Mouse (Mus musculus) heart, postnatal 0 days (tissue): ENCODE measurements around the gene Adam10. TPM values are rescaled to one million over a fixed set of nuclear protein-coding genes. Genes with fewer than 3 reads are reported as not detected.

ENCODE experiments used
- ATAC-seq: fragments of 200-750 bp; cut with Nextera tagmentation; 2 replicates; pipeline ENCODE4 v1.8.0; 2017; ENCODE audit warnings: low read depth, moderate number of reproducible peaks, moderate library complexity; ENCODE audit not compliant: insufficient read depth
- DNase-seq: peaks from one replicate; pipeline ENCODE4 v3.0.0-alpha.2; 2016; ENCODE audit warnings: low spot score
- H3K27ac ChIP-seq: fragments of 300-500 bp; sonication (generic); 2 replicates; pipeline ENCODE4 v1.5.1; 2014; ENCODE audit warnings: low read depth, mild to moderate bottlenecking
- H3K27me3 ChIP-seq: fragments of 300-500 bp; sonication (generic); 2 replicates; pipeline ENCODE4 v1.6.1; 2014; ENCODE audit warnings: low read length, mixed read lengths; ENCODE audit not compliant: control insufficient read depth, insufficient read depth
- H3K36me3 ChIP-seq: fragments of 300-500 bp; sonication (generic); replicated peaks from 2 replicates; pipeline ENCODE4 v1.6.1; 2014; ENCODE audit warnings: low read length, mixed read lengths; ENCODE audit not compliant: control insufficient read depth, insufficient read depth
- H3K4me1 ChIP-seq: fragments of 300-500 bp; sonication (generic); 2 replicates; pipeline ENCODE4 v1.6.1; 2014; ENCODE audit warnings: antibody characterized with exemption; ENCODE audit not compliant: control insufficient read depth, insufficient read depth
- H3K4me2 ChIP-seq: fragments of 300-500 bp; sonication (generic); 2 replicates; pipeline ENCODE4 v1.6.1; 2014; ENCODE audit warnings: low read depth, mild to moderate bottlenecking, low read length, moderate library complexity
- H3K4me3 ChIP-seq: fragments of 300-500 bp; sonication (generic); 2 replicates; pipeline ENCODE4 v1.5.1; 2014; ENCODE audit warnings: low read depth, low read length
- H3K9ac ChIP-seq: fragments of 300-500 bp; sonication (generic); replicated peaks from 2 replicates; pipeline ENCODE4 v1.6.1; 2014; ENCODE audit warnings: low read depth, low read length, mixed read lengths
- H3K9me3 ChIP-seq: fragments of 300-500 bp; sonication (generic); replicated peaks from 2 replicates; pipeline ENCODE4 v1.6.1; 2016; ENCODE audit warnings: low read length; ENCODE audit not compliant: control insufficient read depth
- CTCF ChIP-seq: IDR thresholded peaks from 2 replicates; pipeline ENCODE4 v1.5.1; 2016; ENCODE audit warnings: antibody characterized with exemption, control low read depth, low read depth
- EP300 ChIP-seq: IDR thresholded peaks from 2 replicates; pipeline ENCODE4 v1.6.1; 2016; ENCODE audit warnings: antibody characterized with exemption, low read depth
- WGBS: fragments of 180-500 bp; shearing (Covaris S2); extraction: QIAGEN DNeasy Blood & Tissue Kit; methylation state at CpG from one replicate; pipeline ENCODE4 v1.1.7; 2014; 5-methylcytosine and 5-hydroxymethylcytosine counted together
- polyA plus RNA-seq: library from polyadenylated mRNA; unstranded; fragments of >200 nt; fragmentation: Nextera tagmentation; extraction: Ambion mirVana; gene quantifications from 2 replicates; pipeline ENCODE4 v1.2.1, GENCODE M21; 2015
- total RNA-seq: library from RNA; depleted of rRNA; stranded (reverse); fragments of >200 nt; gene quantifications from 2 replicates; pipeline ENCODE4 v1.2.3, GENCODE M21; 2014; ENCODE audit warnings: low replicate concordance

The Adam10 gene
- total and polyA plus RNA-seq, 2 experiments from 2014 or later, result 15.0 to 39.9 TPM

GRCm38 (mm10) chr9:70688301-70688968, 9.6 kb downstream of the Adam10 start:
- no peaks in the 10 kb centered on the region for H3K36me3 ChIP-seq
- ATAC-seq (no peak), DNase-seq (peak; percentile 52)
- no peaks in the 10 kb centered on the region for H3K27me3 ChIP-seq
- H3K9me3 ChIP-seq, result no peaks in the 10 kb centered on the region
- H3K9ac ChIP-seq, result no peak overlapping the region
- TF ChIP-seq CTCF, result no peak
- H3K4me2 ChIP-seq, result no peak overlapping the region
- H3K4me1 ChIP-seq, result peaks cover 29% of the 10 kb centered on the region
- no peak overlapping the region for H3K4me3 ChIP-seq
- H3K27ac ChIP-seq, result no peak overlapping the region
- 55% methylated on average over 2 of the region's 2 CpGs for WGBS

- no peak for DNase-seq
- Histone ChIP-seq H3K27ac (no peak overlapping the region), H3K4me1 (peaks cover 29% of the 10 kb centered on the region), H3K9me3 (no peaks in the 10 kb centered on the region), H3K36me3 (no peaks in the 10 kb centered on the region), H3K27me3 (no peaks in the 10 kb centered on the region), H3K4me2 (no peak overlapping the region), H3K9ac (no peak overlapping the region), H3K4me3 (no peak overlapping the region)
- TF ChIP-seq CTCF (no peak), EP300 (no peak)
- WGBS, result 78% methylated on average over 3 of the region's 3 CpGs
- no peak for ATAC-seq
Measured at GRCm38 (mm10) chr9:70689926-70690325, 11.1 kb downstream of the Adam10 start.

GRCm38 (mm10) chr9:70690579-70690978, 11.8 kb downstream of the Adam10 start:
- ATAC-seq, result no peak
- TF ChIP-seq CTCF (no peak), EP300 (no peak)
- Histone ChIP-seq H3K27me3 (no peaks in the 10 kb centered on the region), H3K27ac (no peak overlapping the region), H3K4me3 (no peak overlapping the region), H3K9ac (no peak overlapping the region), H3K36me3 (no peaks in the 10 kb centered on the region), H3K4me1 (peaks cover 24% of the 10 kb centered on the region), H3K9me3 (no peaks in the 10 kb centered on the region), H3K4me2 (no peak overlapping the region)
- DNase-seq, result no peak

GRCm38 (mm10) chr9:70691772-70692693, 13.2 kb downstream of the Adam10 start:
- H3K9me3 ChIP-seq, result no peaks in the 10 kb centered on the region
- H3K36me3 ChIP-seq, result no peaks in the 10 kb centered on the region
- no peak overlapping the region for H3K9ac ChIP-seq
- peaks cover 22% of the 10 kb centered on the region for H3K4me1 ChIP-seq
- H3K27ac ChIP-seq, result no peak overlapping the region
- no peaks in the 10 kb centered on the region for H3K27me3 ChIP-seq
- no peak overlapping the region for H3K4me3 ChIP-seq
- DNase-seq (no peak), ATAC-seq (no peak)
- TF ChIP-seq CTCF, result no peak
- TF ChIP-seq EP300, result no peak
- 39% methylated on average over 2 of the region's 2 CpGs for WGBS
- no peak overlapping the region for H3K4me2 ChIP-seq

- Histone ChIP-seq H3K27ac (no peak overlapping the region), H3K9ac (no peak overlapping the region), H3K4me1 (peaks cover 13% of the 10 kb centered on the region; the same call in 1 of the 2 replicates), H3K36me3 (no peaks in the 10 kb centered on the region), H3K4me2 (no peak overlapping the region), H3K4me3 (no peak overlapping the region), H3K27me3 (no peaks in the 10 kb centered on the region), H3K9me3 (no peaks in the 10 kb centered on the region)
- TF ChIP-seq EP300 (no peak), CTCF (no peak)
- DNase-seq, result no peak
- no peak for ATAC-seq
- 78% methylated on average over 2 of the region's 2 CpGs for WGBS
Measured at GRCm38 (mm10) chr9:70695723-70696122, 16.9 kb downstream of the Adam10 start.
